Mouse (Mus musculus) cerebellum, postnatal 25 days (tissue): ENCODE data around the gene Ttll11.
A peak's percentile ranks its signal among the peaks of the same experiment; 100 is the strongest.

ENCODE experiments used
- DNase-seq, 2 experiments: peaks; one replicate each; pipeline ENCODE4 v3.0.0; 2021; ENCODE audit warnings: mixed read lengths in 2 of 2

The Ttll11 gene

GRCm38 (mm10) chr2:35965883-35966513 lies 13.7 kb downstream of the Ttll11 start:
- DNase-seq = no peak

GRCm38 (mm10) chr2:35963280-35963679 lies 16.4 kb downstream of the Ttll11 start:
- DNase-seq = no peak

- DNase-seq = peak; percentile 55 to 61
These were observed 18.1 kb downstream of the Ttll11 start for GRCm38 (mm10) chr2:35961593-35962127.

GRCm38 (mm10) chr2:35957471-35958140 lies 22.1 kb downstream of the Ttll11 start:
- DNase-seq = no peak

GRCm38 (mm10) chr2:35955211-35955610 lies 24.5 kb downstream of the Ttll11 start:
- DNase-seq = no peak

DNA sequence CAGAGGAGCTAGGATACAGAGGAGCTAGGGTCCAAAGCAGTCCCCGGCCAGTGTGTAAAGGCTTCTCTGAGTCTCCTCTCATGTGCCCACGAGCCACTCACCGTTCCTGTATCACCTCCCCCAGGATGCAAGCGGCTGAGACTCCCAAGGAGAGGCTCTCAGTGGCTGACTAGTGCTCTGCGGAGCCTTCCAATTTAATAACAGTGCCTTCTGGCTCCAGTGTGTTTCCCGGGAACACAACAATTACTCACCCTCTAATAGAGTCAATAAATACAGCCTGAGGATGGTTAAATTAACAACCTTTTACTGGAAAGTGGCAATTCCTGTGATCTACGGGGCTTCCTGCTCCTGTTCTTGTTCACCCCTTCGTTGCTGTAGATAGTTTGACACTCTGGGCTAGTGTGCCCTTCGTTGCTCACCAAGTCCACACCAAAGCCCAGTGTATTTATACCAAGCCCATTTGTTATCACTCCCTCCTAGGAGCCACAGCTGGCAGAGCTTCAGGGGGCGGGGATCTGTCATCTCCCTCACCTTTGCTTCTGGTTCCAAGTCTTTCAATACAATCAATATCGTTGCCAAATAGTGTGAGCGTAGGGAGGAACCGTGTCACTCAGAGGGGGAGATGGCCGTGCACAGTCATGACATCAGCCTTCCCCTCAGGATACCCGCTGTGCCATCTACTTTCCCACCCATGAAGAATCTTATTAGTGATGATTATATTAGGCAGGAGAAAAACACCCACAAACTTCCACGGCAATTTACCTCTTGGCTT lies 27.3 kb downstream of the Ttll11 start:
- no peak for DNase-seq

- no peak for DNase-seq
These were observed 34.8 kb downstream of the Ttll11 start for GRCm38 (mm10) chr2:35944896-35945295.

GRCm38 (mm10) chr2:35942960-35943359 lies 36.8 kb downstream of the Ttll11 start:
- DNase-seq = no peak

- no peak for DNase-seq
These were observed 44.7 kb downstream of the Ttll11 start for GRCm38 (mm10) chr2:35935045-35935444.

DNA sequence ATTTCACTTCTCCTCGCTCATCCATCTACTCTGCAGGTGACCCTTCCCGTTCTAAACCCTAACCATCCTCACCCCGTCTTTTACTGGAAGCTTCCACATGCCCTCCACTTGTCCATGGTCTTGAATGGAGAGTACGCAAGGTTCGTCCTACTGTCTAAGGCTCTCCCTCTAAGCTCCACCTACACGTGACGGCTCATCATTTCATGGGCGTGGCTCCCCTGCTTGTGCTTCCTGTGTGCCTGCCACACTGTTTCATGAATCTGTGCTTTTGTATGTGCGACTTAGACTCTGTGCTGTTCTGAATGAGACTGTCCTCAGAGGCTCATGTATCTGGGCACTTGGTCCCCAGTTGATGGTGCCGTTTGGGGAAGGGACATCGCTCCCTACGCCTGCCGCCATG lies 46.6 kb downstream of the Ttll11 start:
- no peak for DNase-seq

DNA sequence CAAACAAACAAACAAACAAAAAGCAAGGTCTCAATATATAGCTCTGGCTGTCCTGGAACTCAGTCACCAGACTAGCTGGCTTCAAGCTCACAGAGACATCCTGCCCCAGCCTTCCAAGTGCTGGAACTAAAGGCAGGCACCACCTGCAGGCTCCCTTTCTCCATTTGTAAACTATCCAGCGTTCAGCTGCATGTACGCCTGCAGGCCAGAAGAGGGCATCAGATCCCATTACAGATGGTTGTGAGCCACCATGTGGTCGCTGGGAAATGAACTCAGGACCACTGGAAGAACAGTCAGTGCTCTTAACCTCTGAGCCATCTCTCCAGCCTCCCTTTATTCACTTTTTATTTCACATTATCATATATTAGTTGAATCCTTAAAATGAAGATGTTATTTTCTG lies 48.1 kb downstream of the Ttll11 start:
- DNase-seq = no peak

GRCm38 (mm10) chr2:35930498-35931149 lies 49.1 kb downstream of the Ttll11 start:
- DNase-seq = peak; percentile 86 to 94

GRCm38 (mm10) chr2:35928133-35928532 lies 51.6 kb downstream of the Ttll11 start:
- DNase-seq = peak; percentile 46 to 58

- DNase-seq = no peak
These were observed 54.8 kb downstream of the Ttll11 start for GRCm38 (mm10) chr2:35924947-35925346.

DNA sequence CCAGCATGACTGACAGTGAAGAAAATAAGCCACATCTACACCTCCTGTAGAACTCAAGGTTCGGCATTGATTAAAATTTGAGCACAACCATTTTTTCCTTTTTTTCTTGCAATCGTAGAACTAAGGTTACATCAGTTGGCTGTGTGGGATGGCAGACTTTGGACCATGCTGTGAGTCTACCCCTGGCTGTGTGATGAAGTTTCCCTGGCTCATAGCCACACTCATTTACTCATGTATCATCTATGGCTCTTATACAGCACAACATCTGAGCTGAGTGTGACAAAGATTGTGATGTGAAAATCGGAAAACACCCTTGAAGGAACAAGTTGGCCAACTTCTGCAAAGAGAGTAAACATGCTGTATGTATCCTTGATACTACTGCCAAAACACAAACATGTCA lies 56.8 kb downstream of the Ttll11 start:
- no peak for DNase-seq

- DNase-seq = no peak
These were observed 67.6 kb downstream of the Ttll11 start for GRCm38 (mm10) chr2:35912090-35912489.

DNA sequence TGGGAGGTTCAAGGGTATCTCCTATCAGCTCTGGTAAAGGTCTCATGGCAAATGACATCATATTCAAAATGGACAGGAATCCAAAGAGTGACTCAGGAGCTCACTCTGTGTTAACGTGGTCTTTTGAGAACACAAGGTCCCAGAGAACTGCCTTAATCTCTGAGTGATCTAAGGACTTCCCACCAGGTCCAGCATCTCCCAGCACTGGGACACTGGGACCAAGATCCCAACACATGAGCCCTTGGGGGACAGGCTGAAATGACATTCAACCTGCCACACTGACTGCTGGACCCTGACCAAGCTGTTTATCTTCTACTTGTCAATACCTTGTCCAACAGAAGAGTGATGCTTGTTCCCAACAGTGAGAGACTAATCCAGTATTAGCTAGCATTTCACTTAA lies 68.0 kb downstream of the Ttll11 start:
- DNase-seq = no peak

DNA sequence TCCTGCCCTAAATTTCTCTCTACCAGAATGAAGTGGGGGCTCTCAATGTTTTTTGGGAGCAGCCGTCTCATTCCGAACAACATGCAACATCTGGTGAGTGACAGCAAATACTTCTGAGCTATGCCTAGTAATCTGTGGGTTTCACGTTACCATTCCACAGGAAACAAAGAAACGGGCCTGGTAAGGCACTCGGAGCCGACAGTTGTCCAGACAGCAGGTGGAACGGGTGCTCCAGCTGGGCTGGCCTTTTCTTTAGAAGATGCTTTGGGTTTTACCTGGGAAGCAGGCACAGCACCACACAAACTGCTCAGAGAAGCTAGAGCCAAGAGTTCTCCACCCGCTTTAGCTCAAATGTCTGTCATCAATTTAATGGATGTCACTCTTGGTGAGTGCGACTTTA lies 69.0 kb downstream of the Ttll11 start:
- peak; percentile 57 to 72 for DNase-seq

- DNase-seq = no peak
These were observed 70.4 kb downstream of the Ttll11 start for GRCm38 (mm10) chr2:35909353-35909752.

DNA sequence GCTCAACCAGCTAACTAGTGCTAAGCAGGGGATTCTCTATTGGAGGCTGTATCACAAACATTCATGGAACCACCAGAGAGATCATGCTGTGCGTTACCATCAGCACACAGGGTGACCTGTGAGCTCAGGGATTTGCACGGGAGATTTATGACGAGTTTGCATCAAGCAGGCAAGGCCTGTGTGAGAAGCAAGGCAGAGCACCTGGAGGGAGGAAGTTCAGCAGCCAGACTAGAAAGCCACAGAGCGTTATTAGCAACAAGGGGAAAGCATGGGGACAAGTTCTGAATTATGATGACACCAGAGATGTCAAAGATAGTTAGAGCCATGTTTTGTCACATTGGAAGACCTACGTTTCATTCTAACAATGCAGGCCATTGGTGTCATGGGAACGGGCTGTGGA lies 72.1 kb downstream of the Ttll11 start:
- DNase-seq = no peak

DNA sequence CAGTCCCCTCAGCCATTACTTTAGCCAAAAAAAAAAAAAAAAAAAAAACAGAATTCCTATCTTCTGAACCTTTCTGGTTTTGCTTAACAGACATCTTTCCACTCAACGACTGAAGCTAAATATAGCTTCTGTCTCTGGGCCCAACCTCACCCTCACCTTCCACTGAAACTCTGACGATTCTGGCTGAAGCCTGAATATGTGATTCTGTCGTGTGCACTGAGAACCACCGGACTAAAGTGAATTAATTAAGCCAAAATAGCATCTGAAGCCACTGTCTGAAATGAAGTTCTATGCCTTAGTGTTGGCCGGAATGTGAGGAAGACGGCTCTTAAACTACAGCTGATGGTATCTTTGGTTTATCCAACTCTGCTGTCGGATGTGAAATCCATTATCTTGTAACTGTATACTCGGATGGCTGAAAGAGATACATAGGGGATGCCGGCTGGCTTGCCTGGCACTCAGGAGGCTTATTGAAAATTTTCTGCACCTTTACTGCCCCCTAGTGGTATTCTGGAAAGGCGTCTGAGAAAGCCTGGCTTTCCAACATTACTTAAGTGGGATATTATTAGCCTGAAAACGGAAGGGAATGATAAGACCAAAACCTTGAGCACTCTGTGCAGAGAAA lies 73.4 kb downstream of the Ttll11 start:
- peak; percentile 67 to 79 for DNase-seq

DNA sequence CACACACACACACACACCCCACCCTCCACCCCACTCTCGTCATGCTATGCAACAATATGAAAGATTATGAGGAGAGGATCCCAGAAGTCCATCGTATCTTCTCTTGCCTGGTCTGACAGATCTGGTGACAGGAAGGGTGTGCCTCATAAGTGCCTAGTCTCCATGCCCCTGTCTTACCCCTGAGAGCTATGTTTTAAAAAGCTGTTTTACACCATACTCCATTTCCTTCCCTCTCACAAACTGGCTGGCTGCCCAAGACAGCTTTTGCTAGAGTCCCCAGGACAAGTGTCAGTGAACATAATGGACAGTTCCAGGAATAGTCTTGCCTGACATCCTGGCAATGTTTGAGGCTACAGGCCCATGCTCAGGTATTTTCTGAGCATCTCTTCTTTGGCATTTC lies 78.9 kb downstream of the Ttll11 start:
- no peak for DNase-seq

- no peak for DNase-seq
These were observed 80.0 kb downstream of the Ttll11 start for GRCm38 (mm10) chr2:35899712-35900111.
